Mouse (Mus musculus): ENCODE data around the gene Cdhr3. TPM values are rescaled to one million over a fixed set of nuclear protein-coding genes. Genes with fewer than 3 reads are reported as not detected.
A peak's percentile ranks its signal among the peaks of the same experiment; 100 is the strongest.

Gene Cdhr3
- polyA plus RNA-seq (2016; fragmentation: Nextera tagmentation; extraction: Ambion mirVana) = not detected in 2 replicates

DNA sequence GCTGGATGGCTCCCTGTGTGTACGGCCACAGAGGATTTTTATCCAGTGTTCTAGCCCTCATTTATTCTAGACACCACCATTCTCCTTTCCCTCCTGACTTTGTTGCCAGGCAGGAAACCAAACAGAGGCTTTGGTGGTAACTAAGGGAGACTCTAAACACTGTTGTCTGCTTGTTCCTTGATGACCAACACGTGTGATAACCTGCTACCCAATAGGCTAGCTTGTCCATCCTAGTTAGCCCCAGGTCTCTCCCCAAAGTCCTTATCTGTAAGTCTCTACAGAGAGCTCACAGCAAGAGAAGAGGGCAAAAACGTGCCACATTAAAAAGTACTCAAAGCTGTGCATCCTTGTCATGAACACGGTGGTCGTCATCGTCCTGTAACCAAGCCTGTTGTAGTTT is at the start of gene Cdhr3:
Gene Cdhr3, minus strand, starts transcription at position 101 of the 400 bp plus-strand sequence.
- 72% methylated on average over 6 of the region's 6 CpGs for WGBS
- Histone ChIP-seq H3K9me3 (no peaks in the 10 kb centered on the region), H3K27ac (no peak within 1 kb of the TSS), H3K4me3 (no peak within 1 kb of the TSS), H3K4me1 (no peaks in the 10 kb centered on the region), H3K9ac (no peak within 1 kb of the TSS), H3K36me3 (no peaks in the 10 kb centered on the region), H3K4me2 (replicated peaks) (no peak within 1 kb of the TSS), H3K27me3 (no peaks in the 10 kb centered on the region)
- no peak for ATAC-seq (ENCODE audit: insufficient number of reproducible peaks, insufficient read depth, low FRiP score, low TSS enrichment)

DNA sequence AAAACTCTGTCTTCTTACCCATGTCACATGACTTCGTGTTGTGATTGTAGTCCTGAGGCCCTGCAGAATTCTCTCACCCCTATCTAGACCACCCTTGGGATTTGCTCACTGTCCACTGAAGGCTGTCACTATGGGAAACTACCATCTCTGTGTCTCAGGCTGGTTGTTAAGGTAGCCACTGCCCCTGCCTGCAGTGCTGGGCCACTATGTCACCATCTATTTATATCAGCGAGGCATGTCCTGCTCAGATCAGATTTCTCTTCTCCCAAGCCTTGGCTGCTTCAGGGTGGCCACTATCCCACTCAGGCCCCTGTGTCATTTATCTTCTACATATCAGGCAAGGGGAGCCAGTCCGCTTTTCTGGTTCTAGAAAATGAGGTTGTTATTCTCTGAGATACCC is 46.4 kb upstream of the Cdhr3 start:
- H3K9me3 ChIP-seq = no peaks in the 10 kb centered on the region
- H3K4me1 ChIP-seq = no peaks in the 10 kb centered on the region
- no peak overlapping the region for H3K9ac ChIP-seq
- H3K36me3 ChIP-seq = no peaks in the 10 kb centered on the region
- ATAC-seq (ENCODE audit: insufficient number of reproducible peaks, insufficient read depth, low FRiP score, low TSS enrichment) = peak; percentile 53; the same call in 1 of the 2 replicates
- no peak overlapping the region for H3K4me2 ChIP-seq (replicated peaks)
- no peak overlapping the region for H3K27ac ChIP-seq
- no peak overlapping the region for H3K4me3 ChIP-seq
- no peaks in the 10 kb centered on the region for H3K27me3 ChIP-seq
- WGBS = 79% methylated on average over 3 of the region's 3 CpGs

DNA sequence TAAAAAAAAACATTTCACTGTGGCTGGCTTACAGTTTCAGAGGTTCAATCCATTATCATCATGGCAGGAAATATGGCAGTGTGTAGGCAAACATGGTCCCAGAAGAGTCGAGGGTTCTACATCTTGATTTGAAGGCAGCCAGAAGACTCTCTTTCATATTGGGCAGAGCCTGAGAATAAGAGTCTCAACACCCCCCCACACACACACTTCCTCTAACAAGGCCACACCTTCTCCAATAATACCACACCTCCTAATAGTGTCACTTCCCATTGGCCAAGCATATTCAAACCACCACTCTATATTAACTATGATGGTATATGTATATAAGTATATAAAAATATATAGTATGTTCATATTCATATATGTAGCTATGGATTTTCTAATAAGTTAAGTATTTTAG is 45.2 kb upstream of the Cdhr3 start:
- Histone ChIP-seq H3K27ac (no peak overlapping the region), H3K9ac (no peak overlapping the region), H3K9me3 (no peaks in the 10 kb centered on the region), H3K4me1 (no peaks in the 10 kb centered on the region), H3K36me3 (no peaks in the 10 kb centered on the region), H3K4me2 (replicated peaks) (no peak overlapping the region), H3K4me3 (no peak overlapping the region), H3K27me3 (no peaks in the 10 kb centered on the region)
- ATAC-seq (ENCODE audit: insufficient number of reproducible peaks, insufficient read depth, low FRiP score, low TSS enrichment) = no peak
- 81% methylated on average over 1 of the region's 1 CpGs for WGBS

DNA sequence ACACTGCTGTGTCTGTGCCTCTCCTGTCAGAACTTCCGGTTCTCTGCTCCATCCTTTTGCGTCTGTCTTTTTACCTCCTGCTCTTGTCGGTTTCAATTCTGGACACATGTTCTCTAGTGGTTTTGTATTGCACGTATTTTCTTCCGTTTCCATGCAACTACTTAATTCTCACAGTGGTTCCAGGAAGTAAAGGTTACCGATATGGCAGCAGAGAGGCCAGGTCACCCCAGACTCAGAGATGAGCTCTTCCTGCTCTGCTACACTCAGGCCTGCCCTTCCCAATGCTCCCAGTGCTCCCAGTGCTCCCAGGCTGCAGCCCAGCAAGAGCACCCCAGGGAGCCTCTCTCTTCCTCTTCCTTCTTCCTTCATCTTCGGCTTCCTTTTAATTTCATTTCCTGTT is 39.1 kb upstream of the Cdhr3 start:
- H3K4me1 ChIP-seq = peaks cover 14% of the 10 kb centered on the region; the same call in 1 of the 2 replicates
- no peak for ATAC-seq (ENCODE audit: insufficient number of reproducible peaks, insufficient read depth, low FRiP score, low TSS enrichment)
- 42% methylated on average over 7 of the region's 7 CpGs for WGBS
- no peak overlapping the region for H3K9ac ChIP-seq
- no peaks in the 10 kb centered on the region for H3K36me3 ChIP-seq
- no peaks in the 10 kb centered on the region for H3K9me3 ChIP-seq
- no peak overlapping the region for H3K4me3 ChIP-seq
- H3K4me2 ChIP-seq (replicated peaks) = no peak overlapping the region
- no peak overlapping the region for H3K27ac ChIP-seq
- no peaks in the 10 kb centered on the region for H3K27me3 ChIP-seq

DNA sequence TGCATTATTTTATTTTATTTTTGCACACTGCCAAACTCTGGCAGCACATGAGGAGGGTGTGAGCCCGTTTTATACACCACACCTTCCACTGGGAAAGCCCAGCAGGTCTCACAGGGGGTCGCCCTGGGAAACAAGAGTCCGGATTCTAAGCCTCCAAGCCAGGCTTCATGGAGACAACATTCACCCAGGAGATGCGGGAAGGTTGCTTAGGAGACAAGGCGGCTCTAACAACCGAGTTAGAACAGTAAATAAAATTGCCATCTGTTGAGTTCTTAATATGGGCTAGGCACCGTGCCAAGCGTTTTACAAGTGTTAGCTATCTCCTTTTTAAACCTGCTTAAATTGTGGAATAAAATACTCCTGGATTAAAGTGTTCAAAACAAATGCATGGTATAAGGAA is 37.7 kb upstream of the Cdhr3 start:
- no peaks in the 10 kb centered on the region for H3K9me3 ChIP-seq
- no peak for ATAC-seq (ENCODE audit: insufficient number of reproducible peaks, insufficient read depth, low FRiP score, low TSS enrichment)
- no peaks in the 10 kb centered on the region for H3K36me3 ChIP-seq
- no peak overlapping the region for H3K4me2 ChIP-seq (replicated peaks)
- H3K27me3 ChIP-seq = no peaks in the 10 kb centered on the region
- H3K4me1 ChIP-seq = peaks cover 14% of the 10 kb centered on the region; the same call in 1 of the 2 replicates
- 62% methylated on average over 8 of the region's 8 CpGs for WGBS
- no peak overlapping the region for H3K4me3 ChIP-seq
- no peak overlapping the region for H3K9ac ChIP-seq
- H3K27ac ChIP-seq = no peak overlapping the region

DNA sequence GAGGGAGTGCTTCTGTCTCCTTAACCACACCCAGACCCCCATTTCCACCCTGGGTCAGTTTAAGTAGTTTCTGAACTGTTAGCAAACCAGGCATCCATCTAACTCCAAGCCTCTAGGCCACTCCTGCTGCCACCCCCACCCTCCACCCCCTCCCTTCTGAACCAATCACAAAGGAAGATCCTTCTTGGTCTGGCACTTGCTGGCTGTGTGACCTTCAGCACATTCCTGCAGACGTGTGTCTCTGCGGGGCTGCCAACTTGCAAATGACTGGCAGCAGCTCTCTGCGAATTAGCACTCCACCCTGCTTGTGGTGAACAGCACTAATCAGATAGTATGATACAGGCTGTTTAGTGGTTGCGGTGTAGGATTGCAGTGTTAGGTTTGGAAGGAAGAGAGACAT is 36.7 kb upstream of the Cdhr3 start:
- Histone ChIP-seq H3K27ac (no peak overlapping the region; the same call in 1 of the 2 replicates), H3K27me3 (no peaks in the 10 kb centered on the region), H3K36me3 (no peaks in the 10 kb centered on the region), H3K4me2 (replicated peaks) (no peak overlapping the region), H3K4me1 (peaks cover 14% of the 10 kb centered on the region; the same call in 1 of the 2 replicates), H3K9ac (no peak overlapping the region), H3K9me3 (no peaks in the 10 kb centered on the region), H3K4me3 (no peak overlapping the region)
- ATAC-seq (ENCODE audit: insufficient number of reproducible peaks, insufficient read depth, low FRiP score, low TSS enrichment) = no peak
- WGBS = 20% methylated on average over 4 of the region's 4 CpGs

DNA sequence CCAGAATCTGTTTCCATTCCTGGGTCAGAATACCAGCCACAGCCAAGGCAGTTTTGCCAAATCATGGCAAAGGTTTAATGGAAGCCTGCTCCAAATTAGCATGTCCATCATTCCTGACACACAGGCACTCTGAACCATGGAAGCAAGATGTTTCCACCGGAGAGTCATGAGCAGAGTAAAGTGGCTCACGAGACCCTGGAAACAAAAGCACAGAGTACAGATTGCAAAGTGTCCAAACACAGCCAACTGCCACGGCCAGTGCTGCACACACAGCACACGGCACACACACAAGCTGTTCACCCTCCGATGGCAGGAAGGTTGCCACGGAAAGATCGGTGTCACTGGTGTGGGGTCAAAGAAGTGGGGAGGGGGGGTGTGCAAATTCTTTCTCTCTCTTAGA is 36.0 kb upstream of the Cdhr3 start:
- H3K27me3 ChIP-seq = no peaks in the 10 kb centered on the region
- no peak overlapping the region for H3K9ac ChIP-seq
- peaks cover 14% of the 10 kb centered on the region; the same call in 1 of the 2 replicates for H3K4me1 ChIP-seq
- H3K9me3 ChIP-seq = no peaks in the 10 kb centered on the region
- no peak overlapping the region for H3K4me2 ChIP-seq (replicated peaks)
- no peaks in the 10 kb centered on the region for H3K36me3 ChIP-seq
- no peak for ATAC-seq (ENCODE audit: insufficient number of reproducible peaks, insufficient read depth, low FRiP score, low TSS enrichment)
- no peak overlapping the region for H3K4me3 ChIP-seq
- no peak overlapping the region for H3K27ac ChIP-seq
- WGBS = 46% methylated on average over 7 of the region's 7 CpGs

DNA sequence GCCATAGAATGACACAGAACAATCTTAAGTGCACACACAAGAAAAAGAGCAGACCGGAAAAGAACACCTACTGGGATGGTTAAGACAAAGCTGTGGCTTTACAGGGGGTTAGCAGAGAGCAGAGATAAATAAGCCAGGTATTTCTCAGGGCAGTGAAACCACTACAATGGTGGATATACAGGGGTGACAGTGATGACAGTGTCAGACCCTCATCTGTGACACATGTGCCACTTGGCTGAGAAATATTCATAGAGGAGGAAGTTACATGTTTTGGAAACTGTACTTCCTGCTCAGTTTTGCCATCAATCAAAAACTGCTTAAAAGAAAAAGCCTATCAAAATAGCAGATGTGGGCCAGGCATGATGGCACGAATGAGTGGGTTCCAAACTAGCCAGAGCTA is 35.4 kb upstream of the Cdhr3 start:
- H3K27ac ChIP-seq = no peak overlapping the region
- H3K9me3 ChIP-seq = no peaks in the 10 kb centered on the region
- H3K9ac ChIP-seq = no peak overlapping the region
- no peak for ATAC-seq (ENCODE audit: insufficient number of reproducible peaks, insufficient read depth, low FRiP score, low TSS enrichment)
- peaks cover 14% of the 10 kb centered on the region; the same call in 1 of the 2 replicates for H3K4me1 ChIP-seq
- no peaks in the 10 kb centered on the region for H3K27me3 ChIP-seq
- H3K4me3 ChIP-seq = no peak overlapping the region
- 87% methylated on average over 2 of the region's 2 CpGs for WGBS
- H3K4me2 ChIP-seq (replicated peaks) = no peak overlapping the region
- no peaks in the 10 kb centered on the region for H3K36me3 ChIP-seq

DNA sequence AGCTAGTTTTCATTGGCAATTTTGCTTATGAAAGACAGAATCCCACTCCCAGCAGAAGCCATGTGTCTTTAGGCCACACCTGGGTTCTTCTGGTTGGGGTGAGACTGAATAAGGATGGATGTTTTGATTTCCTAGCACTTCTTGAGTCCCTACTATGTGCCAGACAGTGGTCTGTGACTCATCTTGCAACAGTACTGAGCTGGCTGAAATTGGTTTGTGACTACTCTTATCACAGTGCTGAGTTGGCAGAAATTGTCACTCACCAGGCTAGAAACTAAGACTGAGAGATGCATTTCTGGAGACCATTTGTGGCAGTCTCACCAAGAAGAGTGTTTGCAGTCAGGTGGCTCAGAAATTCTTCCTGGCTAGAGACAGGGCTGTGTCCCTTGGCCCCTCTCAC is 33.6 kb upstream of the Cdhr3 start:
- no peaks in the 10 kb centered on the region for H3K9me3 ChIP-seq
- no peaks in the 10 kb centered on the region for H3K36me3 ChIP-seq

DNA sequence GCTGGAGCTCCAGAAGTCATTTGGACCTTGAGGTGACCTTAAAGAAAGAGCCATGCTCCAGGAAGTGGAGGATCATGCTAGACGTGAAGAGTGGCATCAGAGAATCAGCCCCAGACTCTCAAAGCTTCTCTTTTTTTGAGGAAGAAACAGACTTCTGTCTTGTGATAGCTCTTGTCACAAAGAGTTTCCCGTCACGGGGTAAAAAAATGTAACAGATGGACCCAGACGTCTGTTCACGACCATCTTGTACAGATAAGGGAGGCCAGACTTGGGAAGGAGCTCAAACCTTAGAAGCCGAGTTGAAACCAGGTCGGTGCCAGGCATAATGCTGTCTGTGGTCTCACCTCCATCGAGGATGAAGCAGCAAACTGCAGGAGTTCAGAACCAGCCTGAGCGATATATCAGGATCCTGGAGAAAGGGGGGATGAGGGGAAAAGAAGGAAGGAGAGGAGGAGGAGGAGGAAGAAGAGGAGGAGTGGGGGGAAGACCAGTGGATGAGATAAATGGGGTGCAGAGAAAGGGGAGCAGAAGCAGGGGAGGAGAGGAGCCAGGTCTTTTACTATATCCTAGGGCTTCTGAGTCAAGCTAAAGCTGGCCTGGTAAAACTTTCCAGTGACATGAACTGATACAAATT is 33.0 kb upstream of the Cdhr3 start:
- WGBS = 79% methylated on average over 9 of the region's 9 CpGs

More for the DNA sequence above, 33.6 kb upstream of the Cdhr3 start:
- Histone ChIP-seq H3K4me1 (peaks cover 8% of the 10 kb centered on the region; the same call in 1 of the 2 replicates), H3K4me2 (replicated peaks) (no peak overlapping the region), H3K4me3 (no peak overlapping the region), H3K9ac (no peak overlapping the region), H3K27ac (no peak overlapping the region), H3K27me3 (no peaks in the 10 kb centered on the region)
- no peak for ATAC-seq (ENCODE audit: insufficient number of reproducible peaks, insufficient read depth, low FRiP score, low TSS enrichment)

DNA sequence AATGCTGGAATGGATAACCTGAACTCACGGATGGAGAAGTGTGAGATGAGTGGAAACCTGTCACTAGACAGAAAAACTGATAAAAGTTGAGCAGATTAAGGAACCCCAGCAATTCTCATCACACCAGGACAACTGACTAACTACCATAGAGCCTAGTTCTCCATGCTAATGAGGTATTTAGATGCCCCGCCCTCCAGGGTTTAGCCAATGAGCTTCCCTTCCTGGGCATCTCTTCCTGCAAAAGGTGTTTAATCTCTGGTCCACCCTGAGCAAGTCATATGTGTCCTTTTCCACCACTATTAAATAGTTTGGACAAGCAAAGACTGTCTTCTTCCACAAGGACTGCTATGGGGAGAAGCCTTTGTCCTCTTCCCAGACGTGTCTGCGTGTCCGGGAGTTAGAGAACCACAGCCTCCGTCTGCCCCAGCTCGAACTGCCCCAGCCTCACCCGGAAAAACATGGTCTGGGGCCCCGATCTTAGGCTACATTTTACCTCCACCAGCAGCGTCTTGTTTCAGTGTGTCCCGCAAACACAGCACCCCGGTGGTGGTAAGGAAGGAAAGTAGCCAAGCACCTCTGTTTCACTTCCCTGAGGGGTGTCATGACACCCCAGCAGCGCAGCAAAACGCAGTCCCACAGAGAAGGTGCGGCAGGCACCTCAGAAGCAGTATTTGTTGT is 26.1 kb upstream of the Cdhr3 start:
- no peak overlapping the region for H3K4me2 ChIP-seq (replicated peaks)
- no peak for ATAC-seq (ENCODE audit: insufficient number of reproducible peaks, insufficient read depth, low FRiP score, low TSS enrichment)
- H3K4me1 ChIP-seq = no peaks in the 10 kb centered on the region
- H3K9me3 ChIP-seq = no peaks in the 10 kb centered on the region
- H3K27me3 ChIP-seq = no peaks in the 10 kb centered on the region
- no peak overlapping the region for H3K9ac ChIP-seq
- no peak overlapping the region for H3K27ac ChIP-seq
- no peaks in the 10 kb centered on the region for H3K36me3 ChIP-seq
- H3K4me3 ChIP-seq = no peak overlapping the region
- WGBS = 35% methylated on average over 15 of the region's 15 CpGs

More for the DNA sequence above, 33.0 kb upstream of the Cdhr3 start:
- no peak overlapping the region for H3K9ac ChIP-seq
- H3K4me3 ChIP-seq = no peak overlapping the region
- ATAC-seq (ENCODE audit: insufficient number of reproducible peaks, insufficient read depth, low FRiP score, low TSS enrichment) = no peak
- no peaks in the 10 kb centered on the region for H3K9me3 ChIP-seq
- H3K4me1 ChIP-seq = peaks cover 8% of the 10 kb centered on the region; the same call in 1 of the 2 replicates
- H3K36me3 ChIP-seq = no peaks in the 10 kb centered on the region
- H3K27me3 ChIP-seq = no peaks in the 10 kb centered on the region
- no peak overlapping the region for H3K27ac ChIP-seq
- H3K4me2 ChIP-seq (replicated peaks) = no peak overlapping the region

DNA sequence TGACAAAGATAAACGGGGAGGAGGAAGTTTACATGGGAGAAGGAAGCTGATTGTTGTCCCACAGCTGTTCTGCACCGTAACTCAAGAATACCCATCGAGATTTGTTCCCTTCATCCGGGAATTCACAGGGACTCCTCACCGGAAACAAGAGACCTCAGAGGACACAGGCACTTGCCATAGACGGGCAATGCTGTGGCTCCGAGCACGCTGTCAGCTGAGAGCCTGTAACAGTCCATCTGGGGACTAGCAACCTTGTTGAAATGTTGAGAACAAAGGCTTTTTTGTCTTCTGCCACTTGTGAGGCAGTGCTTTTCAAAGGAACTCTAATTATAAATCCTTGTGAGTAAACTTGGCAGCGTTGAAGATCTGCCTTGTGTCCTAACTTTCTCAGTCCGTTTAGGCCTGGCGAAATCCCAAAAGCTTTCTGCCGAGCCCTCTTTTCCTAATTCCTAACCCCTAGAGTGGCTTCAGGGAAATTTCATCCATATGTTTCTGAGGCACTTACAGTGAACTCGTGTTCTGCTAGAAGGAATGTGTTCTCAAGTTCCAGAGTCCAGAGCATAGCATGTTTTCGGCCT is 18.3 kb upstream of the Cdhr3 start:
- Histone ChIP-seq H3K27me3 (no peaks in the 10 kb centered on the region), H3K4me2 (replicated peaks) (peak overlapping the region; percentile 22), H3K4me1 (peaks cover 20% of the 10 kb centered on the region), H3K9ac (no peak overlapping the region), H3K4me3 (no peak overlapping the region), H3K36me3 (no peaks in the 10 kb centered on the region), H3K9me3 (no peaks in the 10 kb centered on the region), H3K27ac (peak overlapping the region; percentile 88)
- 12% methylated on average over 14 of the region's 14 CpGs for WGBS
- ATAC-seq (ENCODE audit: insufficient number of reproducible peaks, insufficient read depth, low FRiP score, low TSS enrichment) = peak; percentile 42; the same call in 1 of the 2 replicates

Data from embryonic facial prominence, embryonic 12.5 days (tissue).